Mouse (Mus musculus) CD8-positive naive resting alpha-beta T cell, adult 2 months (primary cell): Measurements from ENCODE around the gene Klk8.

ENCODE experiments used
- DNase-seq, 2 experiments: peaks; one replicate each; pipeline ENCODE4 v3.0.0; 2022; ENCODE audit warnings: low read depth in 2 of 2, low spot score in 2 of 2

Klk8 gene

GRCm38 (mm10) chr7:43789295-43789694, 8.1 kb upstream of the Klk8 start:
- DNase-seq: no peak

- no peak for DNase-seq
These were observed 5.8 kb upstream of the Klk8 start, which contains the start of gene Klk9 for GRCm38 (mm10) chr7:43791591-43791990. Gene Klk9 (plus strand): TSS chr7:43791891.

GRCm38 (mm10) chr7:43796355-43796754, 1.0 kb upstream of the Klk8 start:
- no peak for DNase-seq

GRCm38 (mm10) chr7:43797844-43798462, 576 bp downstream of the Klk8 start:
- peak; percentile 21 to 41 for DNase-seq

- DNase-seq: no peak
These were observed 2.5 kb downstream of the Klk8 start for GRCm38 (mm10) chr7:43799876-43800275.

GRCm38 (mm10) chr7:43810994-43811393, 13.6 kb downstream of the Klk8 start, which contains the start of gene Klk7:
Gene Klk7 (plus strand): TSS chr7:43811294.
- no peak for DNase-seq

GRCm38 (mm10) chr7:43815211-43815610, 17.8 kb downstream of the Klk8 start:
- DNase-seq: no peak

- no peak for DNase-seq
These were observed 19.4 kb downstream of the Klk8 start for GRCm38 (mm10) chr7:43816746-43817145.

- no peak for DNase-seq
These were observed 24.2 kb downstream of the Klk8 start for GRCm38 (mm10) chr7:43821581-43821980.

- DNase-seq: no peak
These were observed 26.8 kb downstream of the Klk8 start, which contains the start of gene Klk6 for GRCm38 (mm10) chr7:43824199-43824598. Gene Klk6 (plus strand): TSS chr7:43824499.

GRCm38 (mm10) chr7:43826056-43826455, 28.7 kb downstream of the Klk8 start:
- no peak for DNase-seq

GRCm38 (mm10) chr7:43827706-43828105, 30.3 kb downstream of the Klk8 start:
- no peak for DNase-seq

GRCm38 (mm10) chr7:43829006-43829405, 31.6 kb downstream of the Klk8 start:
- DNase-seq: no peak

GRCm38 (mm10) chr7:43841701-43842100, 44.3 kb downstream of the Klk8 start, which contains the start of gene Klk5:
Gene Klk5 (plus strand): TSS chr7:43841971.
- DNase-seq: no peak

GRCm38 (mm10) chr7:43843801-43844200, 46.4 kb downstream of the Klk8 start:
- DNase-seq: no peak

- no peak for DNase-seq
These were observed 54.2 kb downstream of the Klk8 start for GRCm38 (mm10) chr7:43851616-43852015.
